Mouse (Mus musculus): ENCODE results near the gene Cic. TPM values are rescaled to one million over a fixed set of nuclear protein-coding genes. Genes with fewer than 3 reads are reported as not detected.
"Not testable (repeated sequence)": the region's sequence is repeated elsewhere in the genome, so short reads cannot be mapped to it uniquely, and the experiment has no call there.

Cic gene
- polyA plus RNA-seq, 1 experiment from 2014 or later, result 30.8 TPM

- 43% methylated on average over 7 of the region's 7 CpGs for WGBS
- no peak for ATAC-seq (ENCODE audit: low FRiP score, low TSS enrichment)
Measured at GRCm38 (mm10) chr7:25313325-25313724, 45.8 kb downstream of the Cic start.

GRCm38 (mm10) chr7:25314606-25315305, 47.3 kb downstream of the Cic start:
- no peak for ATAC-seq (ENCODE audit: low FRiP score, low TSS enrichment)
- peak overlapping the region; percentile 55 for H3K4me3 ChIP-seq (ENCODE audit: low read length)
- H3K4me1 ChIP-seq (ENCODE audit: insufficient read depth, low read length), result peaks cover 31% of the 10 kb centered on the region
- 2% methylated on average over 43 of the region's 51 CpGs for WGBS
- H3K27ac ChIP-seq (ENCODE audit: low read length), result no peak overlapping the region
- H3K9ac ChIP-seq (replicated peaks; ENCODE audit: low read length), result peak overlapping the region; percentile 57
- peaks cover 46% of the 10 kb centered on the region for H3K27me3 ChIP-seq (ENCODE audit: insufficient read depth, low read length)
- H3K9me3 ChIP-seq (ENCODE audit: low read length), result no peaks in the 10 kb centered on the region
- H3K4me2 ChIP-seq (replicated peaks; ENCODE audit: low read depth, low read length), result peak overlapping the region; percentile 85
- H3K36me3 ChIP-seq (ENCODE audit: insufficient read depth, low read length), result no peaks in the 10 kb centered on the region

More at GRCm38 (mm10) chr7:25313325-25313724, 45.8 kb downstream of the Cic start:
- H3K9ac ChIP-seq (replicated peaks; ENCODE audit: low read length), result no peak overlapping the region
- no peak overlapping the region for H3K4me2 ChIP-seq (replicated peaks; ENCODE audit: low read depth, low read length)
- H3K4me3 ChIP-seq (ENCODE audit: low read length), result no peak overlapping the region
- H3K4me1 ChIP-seq (ENCODE audit: insufficient read depth, low read length), result peaks cover 26% of the 10 kb centered on the region
- H3K27ac ChIP-seq (ENCODE audit: low read length), result no peak overlapping the region
- H3K9me3 ChIP-seq (ENCODE audit: low read length), result no peaks in the 10 kb centered on the region
- no peaks in the 10 kb centered on the region for H3K36me3 ChIP-seq (ENCODE audit: insufficient read depth, low read length)
- peaks cover 46% of the 10 kb centered on the region for H3K27me3 ChIP-seq (ENCODE audit: insufficient read depth, low read length)

GRCm38 (mm10) chr7:25315306-25316041, 48.0 kb downstream of the Cic start:
- H3K36me3 ChIP-seq (ENCODE audit: insufficient read depth, low read length), result no peaks in the 10 kb centered on the region
- under 1% methylated on average over 61 of the region's 69 CpGs for WGBS
- peaks cover 46% of the 10 kb centered on the region for H3K27me3 ChIP-seq (ENCODE audit: insufficient read depth, low read length)
- no peak overlapping the region for H3K27ac ChIP-seq (ENCODE audit: low read length)
- H3K9me3 ChIP-seq (ENCODE audit: low read length), result no peaks in the 10 kb centered on the region
- no peak for ATAC-seq (ENCODE audit: low FRiP score, low TSS enrichment)
- peak overlapping the region; percentile 55 for H3K4me3 ChIP-seq (ENCODE audit: low read length)
- H3K9ac ChIP-seq (replicated peaks; ENCODE audit: low read length), result peak overlapping the region; percentile 57
- H3K4me1 ChIP-seq (ENCODE audit: insufficient read depth, low read length), result peaks cover 31% of the 10 kb centered on the region
- H3K4me2 ChIP-seq (replicated peaks; ENCODE audit: low read depth, low read length), result peak overlapping the region; percentile 85

GRCm38 (mm10) chr7:25316532-25317445, 49.3 kb downstream of the Cic start, which contains the start of gene Megf8:
TSS of gene Megf8 (plus strand) at chr7:25317164.
- Histone ChIP-seq H3K9ac (replicated peaks; ENCODE audit: low read length) (peak within 1 kb of the TSS; percentile 75), H3K4me3 (ENCODE audit: low read length) (peak within 1 kb of the TSS; percentile 54), H3K27ac (ENCODE audit: low read length) (peak within 1 kb of the TSS; percentile 74), H3K4me2 (replicated peaks; ENCODE audit: low read depth, low read length) (peak within 1 kb of the TSS; percentile 85), H3K27me3 (ENCODE audit: insufficient read depth, low read length) (peaks cover 40% of the 10 kb centered on the region), H3K9me3 (ENCODE audit: low read length) (no peaks in the 10 kb centered on the region), H3K36me3 (ENCODE audit: insufficient read depth, low read length) (no peaks in the 10 kb centered on the region), H3K4me1 (ENCODE audit: insufficient read depth, low read length) (peaks cover 40% of the 10 kb centered on the region)
- WGBS, result under 1% methylated on average over 52 of the region's 52 CpGs
- ATAC-seq (ENCODE audit: low FRiP score, low TSS enrichment), result peak; percentile 99

- H3K4me1 ChIP-seq (ENCODE audit: insufficient read depth, low read length), result peaks cover 42% of the 10 kb centered on the region
- peak overlapping the region; percentile 74 for H3K4me2 ChIP-seq (replicated peaks; ENCODE audit: low read depth, low read length)
- no peaks in the 10 kb centered on the region for H3K36me3 ChIP-seq (ENCODE audit: insufficient read depth, low read length)
- ATAC-seq (ENCODE audit: low FRiP score, low TSS enrichment), result peak; percentile 7
- no peaks in the 10 kb centered on the region for H3K9me3 ChIP-seq (ENCODE audit: low read length)
- peak overlapping the region; percentile 54 for H3K4me3 ChIP-seq (ENCODE audit: low read length)
- peak overlapping the region; percentile 75 for H3K9ac ChIP-seq (replicated peaks; ENCODE audit: low read length)
- H3K27ac ChIP-seq (ENCODE audit: low read length), result peak overlapping the region; percentile 74
- H3K27me3 ChIP-seq (ENCODE audit: insufficient read depth, low read length), result peaks cover 33% of the 10 kb centered on the region
- WGBS, result 8% methylated on average over 21 of the region's 21 CpGs
Measured at GRCm38 (mm10) chr7:25317446-25317999, 50.0 kb downstream of the Cic start.

- Histone ChIP-seq H3K36me3 (ENCODE audit: insufficient read depth, low read length) (0 out of 2 replicates have a peak, but pooled peaks cover 3% of the 10 kb centered on the region), H3K4me3 (ENCODE audit: low read length) (peak overlapping the region; percentile 19; the same call in 1 of the 2 replicates), H3K9ac (replicated peaks; ENCODE audit: low read length) (peak overlapping the region; percentile 50; the same call in 1 of the 2 replicates)
Measured at GRCm38 (mm10) chr7:25322058-25322484, 54.6 kb downstream of the Cic start.

GRCm38 (mm10) chr7:25323219-25323618, 55.7 kb downstream of the Cic start:
- H3K4me1 ChIP-seq (ENCODE audit: insufficient read depth, low read length), result peaks cover 19% of the 10 kb centered on the region
- no peak for ATAC-seq (ENCODE audit: low FRiP score, low TSS enrichment)
- no peak overlapping the region for H3K9ac ChIP-seq (replicated peaks; ENCODE audit: low read length)

More at GRCm38 (mm10) chr7:25322058-25322484, 54.6 kb downstream of the Cic start:
- peaks cover 27% of the 10 kb centered on the region for H3K4me1 ChIP-seq (ENCODE audit: insufficient read depth, low read length)
- no peaks in the 10 kb centered on the region for H3K9me3 ChIP-seq (ENCODE audit: low read length)
- 5% methylated on average over 6 of the region's 6 CpGs for whole genome bisulfite sequencing
- H3K27me3 ChIP-seq (ENCODE audit: insufficient read depth, low read length), result no peaks in the 10 kb centered on the region
- peak overlapping the region; percentile 98 for H3K27ac ChIP-seq (ENCODE audit: low read length)
- ATAC-seq (ENCODE audit: low FRiP score, low TSS enrichment), result peak; percentile 91
- H3K4me2 ChIP-seq (replicated peaks; ENCODE audit: low read depth, low read length), result peak overlapping the region; percentile 46

GRCm38 (mm10) chr7:25325431-25325830, 57.9 kb downstream of the Cic start:
- peaks cover 22% of the 10 kb centered on the region for H3K4me1 ChIP-seq (ENCODE audit: insufficient read depth, low read length)
- not testable (repeated sequence) for H3K27me3 ChIP-seq (ENCODE audit: insufficient read depth, low read length); H3K27ac ChIP-seq (ENCODE audit: low read length); H3K9me3 ChIP-seq (ENCODE audit: low read length); H3K4me3 ChIP-seq (ENCODE audit: low read length); H3K9ac ChIP-seq (replicated peaks; ENCODE audit: low read length); H3K4me2 ChIP-seq (replicated peaks; ENCODE audit: low read depth, low read length); ATAC-seq (ENCODE audit: low FRiP score, low TSS enrichment)
- peaks cover 13% of the 10 kb centered on the region for H3K36me3 ChIP-seq (ENCODE audit: insufficient read depth, low read length)
- WGBS, result 97% methylated on average over 5 of the region's 6 CpGs

More at GRCm38 (mm10) chr7:25323219-25323618, 55.7 kb downstream of the Cic start:
- no peak overlapping the region for H3K4me3 ChIP-seq (ENCODE audit: low read length)
- no peaks in the 10 kb centered on the region for H3K27me3 ChIP-seq (ENCODE audit: insufficient read depth, low read length)
- 87% methylated on average over 2 of the region's 2 CpGs for WGBS
- no peak overlapping the region for H3K4me2 ChIP-seq (replicated peaks; ENCODE audit: low read depth, low read length)
- 0 out of 2 replicates have a peak overlapping the region, but pooled peaks have one; percentile 32 for H3K27ac ChIP-seq (ENCODE audit: low read length)
- no peaks in the 10 kb centered on the region for H3K9me3 ChIP-seq (ENCODE audit: low read length)
- 0 out of 2 replicates have a peak, but pooled peaks cover 6% of the 10 kb centered on the region for H3K36me3 ChIP-seq (ENCODE audit: insufficient read depth, low read length)

GRCm38 (mm10) chr7:25326233-25326632, 58.7 kb downstream of the Cic start:
- no peaks in the 10 kb centered on the region for H3K27me3 ChIP-seq (ENCODE audit: insufficient read depth, low read length)
- H3K9ac ChIP-seq (replicated peaks; ENCODE audit: low read length), result no peak overlapping the region
- no peak overlapping the region for H3K27ac ChIP-seq (ENCODE audit: low read length)
- no peaks in the 10 kb centered on the region for H3K9me3 ChIP-seq (ENCODE audit: low read length)
- H3K4me3 ChIP-seq (ENCODE audit: low read length), result no peak overlapping the region
- no peak for ATAC-seq (ENCODE audit: low FRiP score, low TSS enrichment)
- 82% methylated on average over 8 of the region's 8 CpGs for WGBS
- peaks cover 21% of the 10 kb centered on the region for H3K4me1 ChIP-seq (ENCODE audit: insufficient read depth, low read length)
- no peak overlapping the region for H3K4me2 ChIP-seq (replicated peaks; ENCODE audit: low read depth, low read length)
- H3K36me3 ChIP-seq (ENCODE audit: insufficient read depth, low read length), result peaks cover 21% of the 10 kb centered on the region
